Mouse (Mus musculus) left cerebral cortex, adult 6 months (tissue): ENCODE data around the gene Gm2956. TPM values are rescaled to one million over a fixed set of nuclear protein-coding genes. Genes with fewer than 3 reads are reported as not detected.

Experiments
- long read RNA-seq, 2 experiments: library from polyadenylated mRNA; unstranded; transcript quantifications; one replicate each; pipeline ENCODE4 v2.0.0; 2019 to 2020
- polyA plus RNA-seq: library from polyadenylated mRNA; unstranded; fragments of <200 nt; fragmentation: Nextera tagmentation; gene quantifications from 2 replicates; pipeline ENCODE4 v1.2.3, GENCODE M21; 2021

Gene Gm2956
- polyA plus RNA-seq = 0.25 and 0.31 TPM in 2 replicates
- long read RNA-seq, experiment 1, partial matches to known transcripts = 0 of 4 reads
- long read RNA-seq, experiment 1, other reads (novel, unspliced or antisense) = 4 of 4 reads
- long read RNA-seq, experiment 2, partial matches to known transcripts = 1 of 3 reads
- long read RNA-seq, experiment 2, other reads (novel, unspliced or antisense) = 2 of 3 reads

DNA sequence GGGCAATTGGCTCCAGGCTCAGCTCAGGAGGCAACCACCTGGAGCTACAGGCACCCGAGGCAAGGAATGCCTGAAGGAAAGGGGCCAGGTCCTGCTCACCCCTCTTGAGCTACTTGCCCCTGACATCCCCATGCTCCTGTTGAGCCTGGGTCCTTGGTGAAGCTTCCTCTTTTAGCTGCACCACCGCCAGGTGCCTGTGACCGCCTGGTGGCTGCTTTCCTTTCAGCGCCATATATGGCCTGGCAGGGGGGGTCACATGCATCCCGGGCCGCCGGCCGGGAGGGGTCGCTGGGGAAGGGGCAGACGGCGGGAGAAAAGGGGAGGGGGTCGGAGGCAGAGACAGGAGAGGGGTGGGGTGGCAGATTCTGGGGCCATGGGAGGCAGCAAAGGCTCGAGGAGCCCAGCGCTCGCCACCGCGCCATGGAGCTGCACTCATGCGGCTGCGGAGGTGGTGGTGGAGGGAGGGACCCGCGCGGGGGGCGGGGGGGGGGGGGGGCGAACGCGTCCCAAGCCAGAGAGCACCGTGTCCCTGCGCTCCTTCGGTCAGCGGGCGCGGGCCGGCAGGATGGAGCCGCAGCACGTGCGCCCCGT, at the start of gene Gm2956:
Gm2956 (plus strand) TSS at position 541 of the 591 bp plus-strand sequence.

DNA sequence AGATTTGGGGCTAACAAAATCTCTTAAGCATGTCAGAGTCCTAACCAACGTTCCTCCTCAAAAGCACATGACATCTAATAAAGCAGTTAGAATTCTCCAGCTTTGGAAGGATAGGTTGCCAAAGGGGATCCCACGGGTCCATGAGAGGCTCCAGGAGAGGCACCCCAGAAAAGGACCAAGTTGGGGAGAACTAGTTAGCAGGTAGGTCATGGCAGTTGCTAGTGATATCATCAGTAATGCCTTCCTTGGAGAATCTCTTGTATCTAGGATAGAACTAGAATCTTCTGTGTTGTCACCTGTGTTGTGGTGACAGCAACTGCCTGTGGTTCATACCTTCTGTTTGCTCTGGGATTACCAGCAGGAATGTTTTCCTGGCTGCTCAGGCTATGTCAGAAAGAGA, 62.4 kb downstream of the Gm2956 start, which contains the start of gene Gm10413:
Gm10413 (plus strand) TSS at position 301 of the 400 bp plus-strand sequence.

Other genes starting within 250 kb of the Gm2956 start
- not detected in 2 replicates for gene Gm10340, start 198.6 kb upstream of the Gm2956 start, polyA plus RNA-seq
- gene Gm5795, start 144.4 kb upstream of the Gm2956 start, polyA plus RNA-seq = 0.08 TPM in 1 of 2 replicates, not detected in the other
- 6.2 and 9.1 TPM in 2 replicates for gene D830030K20Rik, start 124.1 kb upstream of the Gm2956 start, polyA plus RNA-seq
- not detected in 2 replicates for gene Gm10413, start 62.5 kb downstream of the Gm2956 start, polyA plus RNA-seq
- gene Gm10409, start 80.0 kb downstream of the Gm2956 start, polyA plus RNA-seq = 1.3 and 2.3 TPM in 2 replicates
- 0.11 and 0.82 TPM in 2 replicates for gene Gm3005, start 95.5 kb downstream of the Gm2956 start, polyA plus RNA-seq
- 0.18 TPM in 1 of 2 replicates, not detected in the other for gene Gm10408, start 116.8 kb downstream of the Gm2956 start, polyA plus RNA-seq